Mouse (Mus musculus) bone marrow, adult 2 months (tissue): Measurements from ENCODE around the gene Slc30a4.

ENCODE experiments used
- CTCF ChIP-seq: fragments of 200-500 bp; IDR thresholded peaks from 2 replicates; pipeline ENCODE4 v1.5.1; 2011; ENCODE audit warnings: low read length, control low read depth; ENCODE audit not compliant: control insufficient read depth, insufficient read depth
- POLR2A ChIP-seq: fragments of 200-500 bp; IDR thresholded peaks from 2 replicates; pipeline ENCODE4 v1.6.1; 2011; ENCODE audit warnings: low read depth, mild to moderate bottlenecking, control low read depth, low read length, borderline replicate concordance; ENCODE audit not compliant: control insufficient read depth

- TF ChIP-seq CTCF (no peak), POLR2A (no peak)
These were observed 63.8 kb downstream of the Slc30a4 start for GRCm38 (mm10) chr2:122638673-122639072.
